Mouse (Mus musculus): Measurements from ENCODE around the gene Olfr1218.
"Not testable (repeated sequence)": the region's sequence is repeated elsewhere in the genome, so short reads cannot be mapped to it uniquely, and the experiment has no call there.

The Olfr1218 gene

GRCm38 (mm10) chr2:89061087-89061486, at the start of gene Olfr1218:
Olfr1218 (minus strand) TSS chr2:89061187.
- no peak for DNase-seq (ENCODE audit: low spot score)

- no peak for DNase-seq (ENCODE audit: low spot score)
Observed at GRCm38 (mm10) chr2:89106735-89107134, 45.7 kb upstream of the Olfr1218 start, which contains the start of gene Olfr1220. Olfr1220 (minus strand) TSS chr2:89106835.

- DNase-seq (ENCODE audit: low spot score), result no peak
Observed at GRCm38 (mm10) chr2:89105651-89106050, 44.7 kb upstream of the Olfr1218 start.

- DNase-seq (ENCODE audit: low spot score), result no peak
Observed at GRCm38 (mm10) chr2:89093848-89094247, 32.9 kb upstream of the Olfr1218 start.

- no peak for DNase-seq (ENCODE audit: low spot score)
Observed at GRCm38 (mm10) chr2:89083413-89083812, 22.4 kb upstream of the Olfr1218 start, which contains the start of gene Olfr1219. Olfr1219 (minus strand) TSS chr2:89083513.

GRCm38 (mm10) chr2:89081487-89081886, 20.5 kb upstream of the Olfr1218 start:
- DNase-seq (ENCODE audit: low spot score), result no peak

GRCm38 (mm10) chr2:89031965-89032364, 29.0 kb downstream of the Olfr1218 start, which contains the start of gene Olfr1217:
Olfr1217 (minus strand) TSS chr2:89032065.
- DNase-seq (ENCODE audit: low spot score), result no peak

- DNase-seq (ENCODE audit: low spot score), result not testable (repeated sequence)
Observed at GRCm38 (mm10) chr2:89021436-89021835, 39.6 kb downstream of the Olfr1218 start.

- no peak for DNase-seq (ENCODE audit: low spot score)
Observed at GRCm38 (mm10) chr2:89018240-89018639, 42.7 kb downstream of the Olfr1218 start, which contains the start of gene Olfr1216. Olfr1216 (minus strand) TSS chr2:89018340.

- DNase-seq (ENCODE audit: low spot score), result no peak
Observed at GRCm38 (mm10) chr2:89006873-89007272, 54.1 kb downstream of the Olfr1218 start, which contains the start of gene Olfr1215. Olfr1215 (minus strand) TSS chr2:89006973.

All from embryo, embryonic 10.5 days (tissue).